Mouse (Mus musculus): Measurements from ENCODE around the gene Ccrl2. TPM values are rescaled to one million over a fixed set of nuclear protein-coding genes. Genes with fewer than 3 reads are reported as not detected.
A peak's percentile ranks its signal among the peaks of the same experiment; 100 is the strongest.

Gene Ccrl2
- polyA plus RNA-seq (2014; fragmentation: Nextera tagmentation; extraction: Ambion mirVana), result 3.2 and 3.6 TPM in 2 replicates

DNA sequence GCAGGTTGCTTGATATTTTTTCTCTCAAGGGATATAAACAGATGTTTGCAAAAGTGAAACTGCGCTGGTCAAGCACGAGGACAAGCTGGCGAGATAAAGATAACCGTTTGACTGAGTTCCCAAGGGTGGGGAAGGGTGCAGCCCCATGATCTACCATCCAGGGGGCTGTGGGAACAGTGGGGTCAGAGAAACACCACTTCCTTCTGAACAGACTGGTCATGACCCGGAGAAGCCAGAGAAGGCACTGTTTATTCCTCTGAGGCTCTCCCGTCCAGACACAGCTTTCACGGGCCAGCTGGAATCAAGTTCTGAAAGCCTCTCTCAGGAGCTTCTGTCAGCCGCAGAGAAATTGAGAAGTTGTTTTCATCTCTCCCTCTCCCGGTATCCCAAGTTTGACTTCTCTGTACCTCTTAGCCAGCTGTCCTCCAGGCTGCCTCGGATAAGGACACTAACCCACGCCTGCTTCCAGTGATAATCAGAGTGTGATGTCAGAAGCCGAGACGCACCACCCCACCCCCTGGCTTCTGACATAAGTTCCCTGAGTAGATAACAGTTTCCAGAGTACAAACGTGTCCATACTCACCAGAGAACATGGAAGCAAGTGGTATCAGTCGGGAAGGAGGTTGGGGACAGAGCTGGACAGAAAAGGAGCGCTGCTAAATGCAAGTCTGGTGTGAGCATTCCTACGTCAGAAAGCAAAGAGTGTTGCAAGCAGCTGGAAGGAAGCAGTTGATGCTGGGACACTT, at the start of gene Ccrl2:
TSS of gene Ccrl2 (minus strand) at position 722 of the 746 bp plus-strand sequence.
- no peaks in the 10 kb centered on the region for H3K9me3 ChIP-seq (ENCODE audit: control insufficient read depth, low read length)
- no peaks in the 10 kb centered on the region for H3K36me3 ChIP-seq (ENCODE audit: control insufficient read depth, insufficient read depth, low read length)
- peaks cover 18 to 23% of the 10 kb centered on the region in 2 experiments for H3K4me1 ChIP-seq (ENCODE audit: control insufficient read depth in 2 of 2, insufficient read depth in 2 of 2, low read length in 2 of 2)
- no peaks in the 10 kb centered on the region for H3K27me3 ChIP-seq (ENCODE audit: control insufficient read depth, insufficient read depth, low read length)
- peak; percentile 52; the same call in 1 of the 2 replicates for ATAC-seq (ENCODE audit: insufficient number of reproducible peaks, insufficient read depth, low FRiP score, low read depth)
- H3K4me2 ChIP-seq (ENCODE audit: low read length), result peak within 1 kb of the TSS; percentile 83
- H3K9ac ChIP-seq (ENCODE audit: low read length), result peak within 1 kb of the TSS; percentile 75
- H3K4me3 ChIP-seq (ENCODE audit: control insufficient read depth in 1 of 2, insufficient read depth in 1 of 2, low read depth in 1 of 2, low read length in 2 of 2), result peak within 1 kb of the TSS; percentile 58 to 70
- peak within 1 kb of the TSS; percentile 47 to 50 for H3K27ac ChIP-seq (replicated peaks in 1 of 2; ENCODE audit: control insufficient read depth in 1 of 2, insufficient read depth in 1 of 2, low read depth in 2 of 2, low read length in 2 of 2)
- 3% methylated on average over 17 of the region's 17 CpGs for WGBS

DNA sequence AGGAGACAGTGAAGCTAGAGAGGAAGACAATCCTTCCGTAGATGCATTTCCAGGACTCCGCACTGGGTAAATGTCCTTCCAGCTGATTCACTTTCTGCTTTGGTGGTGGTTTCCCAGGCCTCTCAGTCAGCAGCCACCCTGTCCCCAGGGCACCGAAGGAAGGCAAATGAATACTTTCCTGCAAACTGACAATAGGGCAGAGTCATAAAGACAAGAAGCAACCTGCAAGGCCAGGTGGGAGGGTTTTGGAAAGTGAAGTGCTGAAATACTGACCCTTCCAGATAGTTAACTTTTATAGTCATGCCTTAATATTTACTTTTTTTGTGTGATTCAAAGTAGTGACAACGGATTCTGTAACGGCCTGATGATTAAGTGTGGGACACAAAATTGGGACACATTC, 46.6 kb upstream of the Ccrl2 start:
- peaks cover 2 to 9% of the 10 kb centered on the region in 2 experiments; a peak in 2 of 4 replicates for H3K4me1 ChIP-seq (ENCODE audit: control insufficient read depth in 2 of 2, insufficient read depth in 2 of 2, low read length in 2 of 2)
- no peak for ATAC-seq (ENCODE audit: insufficient number of reproducible peaks, insufficient read depth, low FRiP score, low read depth)
- H3K27me3 ChIP-seq (ENCODE audit: control insufficient read depth, insufficient read depth, low read length), result no peaks in the 10 kb centered on the region
- H3K4me3 ChIP-seq (ENCODE audit: control insufficient read depth in 1 of 2, insufficient read depth in 1 of 2, low read depth in 1 of 2, low read length in 2 of 2), result no peak overlapping the region
- no peak overlapping the region for H3K4me2 ChIP-seq (ENCODE audit: low read length)
- WGBS, result 92% methylated on average over 5 of the region's 5 CpGs
- no peak overlapping the region for H3K27ac ChIP-seq (replicated peaks in 1 of 2; ENCODE audit: control insufficient read depth in 1 of 2, insufficient read depth in 1 of 2, low read depth in 2 of 2, low read length in 2 of 2)
- H3K9me3 ChIP-seq (ENCODE audit: control insufficient read depth, low read length), result no peaks in the 10 kb centered on the region
- H3K9ac ChIP-seq (ENCODE audit: low read length), result no peak overlapping the region
- H3K36me3 ChIP-seq (ENCODE audit: control insufficient read depth, insufficient read depth, low read length), result no peaks in the 10 kb centered on the region

DNA sequence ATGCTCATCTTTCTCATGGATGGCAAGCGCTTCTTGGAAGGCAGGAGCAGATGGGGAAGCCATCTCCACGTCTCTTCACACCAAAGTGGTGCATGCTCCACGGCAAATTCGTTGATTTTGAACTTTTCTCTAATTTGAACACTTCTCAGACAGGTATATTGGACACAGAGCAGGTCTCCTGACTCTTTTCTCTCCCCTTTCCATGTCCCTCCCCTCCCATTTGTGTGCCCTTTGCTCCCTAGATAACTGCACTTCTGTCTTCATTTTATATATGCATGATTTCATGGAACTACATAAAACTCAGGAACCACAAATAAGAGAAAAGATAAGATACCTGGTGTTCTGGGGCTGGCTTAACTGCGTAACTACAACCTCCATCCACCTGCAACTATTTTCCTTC, 46.0 kb upstream of the Ccrl2 start:
- Histone ChIP-seq H3K4me1 (ENCODE audit: control insufficient read depth in 2 of 2, insufficient read depth in 2 of 2, low read length in 2 of 2) (peaks cover 2 to 9% of the 10 kb centered on the region in 2 experiments; a peak in 2 of 4 replicates), H3K4me3 (ENCODE audit: control insufficient read depth in 1 of 2, insufficient read depth in 1 of 2, low read depth in 1 of 2, low read length in 2 of 2) (no peak overlapping the region), H3K4me2 (ENCODE audit: low read length) (no peak overlapping the region), H3K9me3 (ENCODE audit: control insufficient read depth, low read length) (no peaks in the 10 kb centered on the region), H3K9ac (ENCODE audit: low read length) (no peak overlapping the region), H3K36me3 (ENCODE audit: control insufficient read depth, insufficient read depth, low read length) (no peaks in the 10 kb centered on the region), H3K27me3 (ENCODE audit: control insufficient read depth, insufficient read depth, low read length) (no peaks in the 10 kb centered on the region), H3K27ac (replicated peaks in 1 of 2; ENCODE audit: control insufficient read depth in 1 of 2, insufficient read depth in 1 of 2, low read depth in 2 of 2, low read length in 2 of 2) (no peak overlapping the region)
- ATAC-seq (ENCODE audit: insufficient number of reproducible peaks, insufficient read depth, low FRiP score, low read depth), result no peak
- 86% methylated on average over 5 of the region's 5 CpGs for WGBS

DNA sequence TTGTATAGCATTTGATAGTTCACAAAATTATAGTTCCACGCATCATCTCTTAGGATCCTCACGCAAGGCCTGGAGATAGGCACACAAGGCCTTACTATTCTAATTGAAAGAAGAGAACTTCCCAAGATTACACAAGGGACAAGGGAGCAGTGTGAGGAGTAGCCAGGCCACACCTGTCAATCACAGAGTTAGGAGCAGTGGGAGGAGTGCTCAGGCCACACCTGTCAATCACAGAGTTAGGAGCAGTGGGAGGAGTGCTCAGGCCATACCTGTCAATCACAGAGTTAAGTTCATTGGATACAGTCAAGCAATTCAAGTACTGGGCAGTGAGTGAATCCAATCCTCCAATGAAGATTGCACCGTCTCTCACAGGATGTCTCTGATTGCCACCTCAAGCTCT, 43.1 kb upstream of the Ccrl2 start:
- no peak overlapping the region for H3K4me2 ChIP-seq (ENCODE audit: low read length)
- no peak for ATAC-seq (ENCODE audit: insufficient number of reproducible peaks, insufficient read depth, low FRiP score, low read depth)
- peaks cover 8% of the 10 kb centered on the region in 2 experiments for H3K4me1 ChIP-seq (ENCODE audit: control insufficient read depth in 2 of 2, insufficient read depth in 2 of 2, low read length in 2 of 2)
- H3K9ac ChIP-seq (ENCODE audit: low read length), result no peak overlapping the region
- H3K36me3 ChIP-seq (ENCODE audit: control insufficient read depth, insufficient read depth, low read length), result no peaks in the 10 kb centered on the region
- no peaks in the 10 kb centered on the region for H3K27me3 ChIP-seq (ENCODE audit: control insufficient read depth, insufficient read depth, low read length)
- no peaks in the 10 kb centered on the region for H3K9me3 ChIP-seq (ENCODE audit: control insufficient read depth, low read length)
- no peak overlapping the region for H3K4me3 ChIP-seq (ENCODE audit: control insufficient read depth in 1 of 2, insufficient read depth in 1 of 2, low read depth in 1 of 2, low read length in 2 of 2)
- 85% methylated on average over 3 of the region's 3 CpGs for WGBS
- no peak overlapping the region for H3K27ac ChIP-seq (replicated peaks in 1 of 2; ENCODE audit: control insufficient read depth in 1 of 2, insufficient read depth in 1 of 2, low read depth in 2 of 2, low read length in 2 of 2)

DNA sequence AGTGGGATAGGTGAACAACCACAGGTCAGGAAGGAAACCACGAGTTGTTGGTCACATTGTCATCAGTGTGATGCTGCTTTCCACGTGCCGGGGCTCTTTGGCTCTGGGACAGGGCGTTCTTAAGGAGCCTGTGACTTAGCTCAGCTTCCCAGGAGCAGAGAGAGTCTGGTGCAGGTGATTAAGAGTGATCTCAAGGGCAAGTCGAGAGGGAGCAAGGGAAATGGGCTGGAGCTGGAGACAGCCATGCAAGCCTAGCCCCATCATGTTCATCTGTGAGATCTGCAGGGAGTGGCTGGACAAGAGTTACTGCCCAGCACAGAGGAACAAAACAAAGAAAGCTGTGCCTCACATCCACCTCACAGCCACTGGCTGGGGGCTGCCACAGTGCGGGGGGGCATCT, 40.2 kb upstream of the Ccrl2 start:
- no peak overlapping the region for H3K27ac ChIP-seq (replicated peaks in 1 of 2; ENCODE audit: control insufficient read depth in 1 of 2, insufficient read depth in 1 of 2, low read depth in 2 of 2, low read length in 2 of 2)
- peaks cover 17 to 25% of the 10 kb centered on the region in 2 experiments for H3K4me1 ChIP-seq (ENCODE audit: control insufficient read depth in 2 of 2, insufficient read depth in 2 of 2, low read length in 2 of 2)
- H3K4me2 ChIP-seq (ENCODE audit: low read length), result no peak overlapping the region
- no peaks in the 10 kb centered on the region for H3K9me3 ChIP-seq (ENCODE audit: control insufficient read depth, low read length)
- no peak overlapping the region for H3K4me3 ChIP-seq (ENCODE audit: control insufficient read depth in 1 of 2, insufficient read depth in 1 of 2, low read depth in 1 of 2, low read length in 2 of 2)
- ATAC-seq (ENCODE audit: insufficient number of reproducible peaks, insufficient read depth, low FRiP score, low read depth), result no peak
- H3K27me3 ChIP-seq (ENCODE audit: control insufficient read depth, insufficient read depth, low read length), result no peaks in the 10 kb centered on the region
- no peaks in the 10 kb centered on the region for H3K36me3 ChIP-seq (ENCODE audit: control insufficient read depth, insufficient read depth, low read length)
- 59% methylated on average over 6 of the region's 6 CpGs for WGBS
- H3K9ac ChIP-seq (ENCODE audit: low read length), result no peak overlapping the region

DNA sequence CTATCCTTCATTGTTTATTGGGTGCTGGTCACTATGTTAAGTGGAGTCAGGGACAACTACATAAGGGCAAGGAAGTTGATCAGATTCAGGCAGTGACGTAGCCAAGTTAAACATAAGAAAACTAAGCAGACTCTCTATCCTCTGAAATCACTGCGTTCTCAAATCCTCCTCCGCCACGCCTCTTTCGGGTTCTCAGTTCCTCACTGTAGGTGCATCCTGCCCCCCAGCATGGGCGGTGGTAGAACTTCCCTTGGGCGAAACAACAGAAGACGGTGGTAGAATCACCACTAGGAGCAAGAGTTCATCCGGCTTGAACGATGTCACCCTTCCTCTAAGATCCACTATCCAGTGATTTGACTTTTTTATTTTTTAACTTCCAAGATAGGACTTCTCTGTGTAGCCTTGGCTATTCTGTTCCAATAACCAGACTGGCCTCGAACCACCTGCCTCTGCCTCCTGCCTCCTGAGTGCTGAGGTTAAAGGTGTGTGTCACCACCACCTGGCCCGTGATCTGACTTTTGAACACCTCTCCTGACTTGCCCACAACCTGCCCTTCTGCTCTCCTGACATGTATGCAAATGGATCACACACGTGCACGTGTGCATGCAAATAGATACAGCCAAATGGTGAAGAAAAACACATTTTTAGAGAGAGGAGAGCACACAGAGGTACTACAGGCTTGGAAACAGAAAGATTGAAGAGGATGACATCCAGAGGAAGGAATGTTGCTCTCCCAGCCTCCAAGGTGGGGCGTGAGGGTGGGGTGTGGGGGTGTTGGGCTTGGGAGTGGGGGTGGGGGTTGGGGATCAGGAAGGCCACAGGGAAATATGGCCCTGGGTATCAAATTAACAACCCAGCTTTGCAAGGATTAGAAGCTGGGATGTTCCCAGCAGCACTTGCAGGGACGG, 39.4 kb upstream of the Ccrl2 start:
- Histone ChIP-seq H3K4me3 (ENCODE audit: control insufficient read depth in 1 of 2, insufficient read depth in 1 of 2, low read depth in 1 of 2, low read length in 2 of 2) (no peak overlapping the region), H3K27me3 (ENCODE audit: control insufficient read depth, insufficient read depth, low read length) (no peaks in the 10 kb centered on the region), H3K9ac (ENCODE audit: low read length) (no peak overlapping the region), H3K9me3 (ENCODE audit: control insufficient read depth, low read length) (no peaks in the 10 kb centered on the region), H3K4me2 (ENCODE audit: low read length) (no peak overlapping the region), H3K36me3 (ENCODE audit: control insufficient read depth, insufficient read depth, low read length) (no peaks in the 10 kb centered on the region), H3K27ac (replicated peaks in 1 of 2; ENCODE audit: control insufficient read depth in 1 of 2, insufficient read depth in 1 of 2, low read depth in 2 of 2, low read length in 2 of 2) (no peak overlapping the region), H3K4me1 (ENCODE audit: control insufficient read depth in 2 of 2, insufficient read depth in 2 of 2, low read length in 2 of 2) (peaks cover 18 to 25% of the 10 kb centered on the region in 2 experiments)
- WGBS, result 82% methylated on average over 16 of the region's 16 CpGs
- no peak for ATAC-seq (ENCODE audit: insufficient number of reproducible peaks, insufficient read depth, low FRiP score, low read depth)

DNA sequence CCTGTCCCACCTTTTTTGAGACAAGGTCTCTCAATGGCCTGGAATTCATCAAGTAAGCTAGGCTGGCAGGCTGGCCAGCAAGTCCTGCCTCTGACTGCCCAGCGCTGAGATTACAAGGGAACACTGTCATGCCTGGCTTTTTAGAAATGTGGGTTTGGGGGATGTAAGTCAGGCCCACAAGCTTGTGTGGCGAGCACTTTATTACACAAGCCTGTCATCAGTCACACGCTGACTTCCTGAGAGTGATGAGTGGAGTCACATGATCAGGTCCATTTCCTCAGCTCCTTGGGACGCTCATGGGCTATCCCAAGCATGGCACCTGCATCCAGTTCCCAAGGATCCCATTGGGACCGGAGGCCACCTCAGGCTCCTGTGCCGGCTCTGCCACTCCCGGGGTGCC, 38.4 kb upstream of the Ccrl2 start:
- Histone ChIP-seq H3K4me1 (ENCODE audit: control insufficient read depth in 2 of 2, insufficient read depth in 2 of 2, low read length in 2 of 2) (peaks cover 16 to 25% of the 10 kb centered on the region in 2 experiments), H3K4me2 (ENCODE audit: low read length) (no peak overlapping the region), H3K36me3 (ENCODE audit: control insufficient read depth, insufficient read depth, low read length) (no peaks in the 10 kb centered on the region), H3K9me3 (ENCODE audit: control insufficient read depth, low read length) (no peaks in the 10 kb centered on the region), H3K9ac (ENCODE audit: low read length) (no peak overlapping the region), H3K27me3 (ENCODE audit: control insufficient read depth, insufficient read depth, low read length) (no peaks in the 10 kb centered on the region), H3K4me3 (ENCODE audit: control insufficient read depth in 1 of 2, insufficient read depth in 1 of 2, low read depth in 1 of 2, low read length in 2 of 2) (no peak overlapping the region), H3K27ac (replicated peaks in 1 of 2; ENCODE audit: control insufficient read depth in 1 of 2, insufficient read depth in 1 of 2, low read depth in 2 of 2, low read length in 2 of 2) (no peak overlapping the region)
- 51% methylated on average over 7 of the region's 7 CpGs for WGBS
- no peak for ATAC-seq (ENCODE audit: insufficient number of reproducible peaks, insufficient read depth, low FRiP score, low read depth)
